Mouse (Mus musculus): ENCODE measurements around the gene Stra6l. TPM values are rescaled to one million over a fixed set of nuclear protein-coding genes. Genes with fewer than 3 reads are reported as not detected.

Stra6l gene
- polyA plus RNA-seq, 1 experiment: not detected

DNA sequence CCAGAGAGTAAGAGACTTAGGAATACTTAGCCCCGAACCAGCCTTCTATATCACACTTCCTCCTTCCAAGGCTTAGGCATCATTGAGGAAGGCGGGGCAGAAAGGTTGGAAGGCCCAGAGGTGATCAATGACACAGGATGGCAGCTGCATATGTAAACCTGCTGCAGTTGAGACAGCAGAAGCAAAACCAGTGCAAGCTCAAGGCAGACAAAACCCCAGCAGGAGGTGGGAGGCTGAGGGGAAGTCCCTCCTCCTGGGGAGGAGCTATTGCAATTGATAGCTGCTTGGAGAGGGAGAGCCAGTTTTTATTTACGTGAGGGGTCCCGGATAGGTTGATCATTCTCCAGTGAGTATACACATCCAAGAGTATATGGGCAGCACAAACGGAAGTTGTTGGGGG, 15.0 kb upstream of the Stra6l start:
- Histone ChIP-seq H3K4me3 (replicated peaks) (no peak overlapping the region), H3K36me3 (replicated peaks; ENCODE audit: low read length) (no peaks in the 10 kb centered on the region), H3K9me3 (no peaks in the 10 kb centered on the region), H3K4me1 (no peaks in the 10 kb centered on the region; the same call in 1 of the 2 replicates), H3K27me3 (replicated peaks) (peaks cover 43% of the 10 kb centered on the region)
- TF ChIP-seq FLI1 (IDR thresholded peaks at IDR 0.05; ENCODE audit: low read length) (no peak), GATA1 (IDR thresholded peaks at IDR 0.05; ENCODE audit: borderline replicate concordance, low read length) (no peak)

DNA sequence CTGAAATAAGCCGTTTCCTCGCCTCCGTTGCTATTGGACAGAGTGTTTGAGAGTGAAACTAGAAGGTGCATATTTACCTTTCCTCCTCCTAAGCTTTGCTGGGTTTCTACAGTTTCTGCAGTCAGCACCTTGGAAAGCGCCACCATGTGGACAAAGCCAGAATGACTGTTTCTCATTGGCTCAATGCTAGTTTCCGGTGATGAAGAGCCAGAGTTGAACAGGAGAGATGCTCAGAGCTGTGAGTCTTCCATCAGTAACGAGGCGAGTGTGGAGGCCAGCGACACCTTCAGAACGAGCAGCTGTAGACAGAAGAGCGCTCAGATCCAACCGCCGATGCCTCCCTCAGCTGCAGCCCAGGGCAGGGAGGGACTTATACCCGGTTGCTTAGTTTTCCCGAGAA, 4.1 kb upstream of the Stra6l start:
- Histone ChIP-seq H3K27me3 (replicated peaks) (peaks cover 34% of the 10 kb centered on the region), H3K4me3 (replicated peaks) (no peak overlapping the region), H3K9me3 (0 out of 2 replicates have a peak, but pooled peaks cover 3% of the 10 kb centered on the region), H3K36me3 (replicated peaks; ENCODE audit: low read length) (no peaks in the 10 kb centered on the region), H3K4me1 (peaks cover 7% of the 10 kb centered on the region)
- no peak for TF ChIP-seq GATA1 (IDR thresholded peaks at IDR 0.05; ENCODE audit: borderline replicate concordance, low read length)
- no peak for TF ChIP-seq FLI1 (IDR thresholded peaks at IDR 0.05; ENCODE audit: low read length)

DNA sequence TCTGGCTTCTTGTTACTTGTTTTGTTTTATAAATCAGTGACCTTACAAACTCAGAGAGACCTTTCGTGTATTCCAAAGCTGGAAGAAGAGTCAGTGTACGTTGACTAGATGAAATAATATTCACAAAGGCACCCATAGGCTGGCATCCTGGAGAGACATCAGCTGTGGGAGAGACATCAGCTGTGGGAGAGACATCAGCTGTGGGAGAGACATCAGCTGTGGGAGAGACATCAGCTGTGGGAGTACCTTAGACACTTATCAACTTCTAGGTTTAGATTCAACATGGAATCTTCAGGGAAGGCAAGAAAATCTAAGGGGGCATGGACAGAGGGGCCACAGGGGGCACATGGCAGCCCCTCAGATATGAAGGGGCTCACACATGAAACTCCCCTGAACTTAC, 2.2 kb upstream of the Stra6l start:
- no peak for TF ChIP-seq FLI1 (IDR thresholded peaks at IDR 0.05; ENCODE audit: low read length)
- TF ChIP-seq GATA1 (IDR thresholded peaks at IDR 0.05; ENCODE audit: borderline replicate concordance, low read length): no peak
- no peaks in the 10 kb centered on the region for H3K36me3 ChIP-seq (replicated peaks; ENCODE audit: low read length)
- no peak overlapping the region for H3K4me3 ChIP-seq (replicated peaks)
- peaks cover 17% of the 10 kb centered on the region for H3K4me1 ChIP-seq
- H3K9me3 ChIP-seq: 0 out of 2 replicates have a peak, but pooled peaks cover 3% of the 10 kb centered on the region
- peaks cover 47% of the 10 kb centered on the region for H3K27me3 ChIP-seq (replicated peaks)

DNA sequence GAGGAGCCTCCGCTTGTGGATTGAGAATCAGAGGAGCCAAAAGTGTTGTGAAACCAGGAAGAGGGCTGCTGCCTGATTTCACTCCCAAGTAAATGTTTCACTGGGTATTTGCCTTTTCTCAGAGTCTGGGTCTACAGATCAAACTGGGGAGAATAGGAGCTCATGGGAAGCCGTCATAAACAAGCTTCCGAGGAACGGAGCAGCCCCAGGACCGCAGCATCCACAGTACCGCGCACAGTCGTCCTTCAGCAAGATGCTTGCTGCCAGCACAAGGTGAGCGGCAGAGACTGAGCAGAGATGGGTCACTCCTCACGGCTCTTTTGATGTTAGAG, 327 bp downstream of the Stra6l start:
- H3K9me3 ChIP-seq: 0 out of 2 replicates have a peak, but pooled peaks cover 3% of the 10 kb centered on the region
- peaks cover 17% of the 10 kb centered on the region for H3K4me1 ChIP-seq
- no peak for TF ChIP-seq FLI1 (IDR thresholded peaks at IDR 0.05; ENCODE audit: low read length)
- TF ChIP-seq GATA1 (IDR thresholded peaks at IDR 0.05; ENCODE audit: borderline replicate concordance, low read length): no peak
- H3K27me3 ChIP-seq (replicated peaks): peaks cover 59% of the 10 kb centered on the region
- H3K4me3 ChIP-seq (replicated peaks): no peak overlapping the region
- H3K36me3 ChIP-seq (replicated peaks; ENCODE audit: low read length): no peaks in the 10 kb centered on the region

DNA sequence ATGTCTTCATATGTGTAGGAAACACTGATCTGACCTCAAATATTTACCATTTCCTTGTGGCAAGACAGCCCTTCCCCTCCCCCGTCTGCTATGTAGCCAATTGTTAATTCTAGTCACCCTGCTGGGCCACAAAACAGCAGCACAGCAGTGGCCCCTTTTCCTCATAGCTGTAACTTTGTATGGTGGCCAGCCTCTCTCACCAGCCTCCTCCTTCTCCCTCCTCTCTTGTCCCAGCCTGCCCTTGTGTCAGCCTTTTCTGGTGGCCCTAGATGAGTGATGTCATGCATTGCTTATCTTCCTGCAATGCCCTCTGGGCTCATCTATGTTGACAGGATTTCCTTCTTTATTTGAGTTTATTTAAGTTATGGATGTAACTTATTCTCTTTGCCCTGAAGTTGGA, 955 bp downstream of the Stra6l start:
- Histone ChIP-seq H3K9me3 (0 out of 2 replicates have a peak, but pooled peaks cover 3% of the 10 kb centered on the region), H3K27me3 (replicated peaks) (peaks cover 59% of the 10 kb centered on the region), H3K36me3 (replicated peaks; ENCODE audit: low read length) (no peaks in the 10 kb centered on the region), H3K4me1 (peaks cover 17% of the 10 kb centered on the region), H3K4me3 (replicated peaks) (peak overlapping the region; percentile 8)
- TF ChIP-seq FLI1 (IDR thresholded peaks at IDR 0.05; ENCODE audit: low read length) (no peak), GATA1 (IDR thresholded peaks at IDR 0.05; ENCODE audit: borderline replicate concordance, low read length) (no peak)

DNA sequence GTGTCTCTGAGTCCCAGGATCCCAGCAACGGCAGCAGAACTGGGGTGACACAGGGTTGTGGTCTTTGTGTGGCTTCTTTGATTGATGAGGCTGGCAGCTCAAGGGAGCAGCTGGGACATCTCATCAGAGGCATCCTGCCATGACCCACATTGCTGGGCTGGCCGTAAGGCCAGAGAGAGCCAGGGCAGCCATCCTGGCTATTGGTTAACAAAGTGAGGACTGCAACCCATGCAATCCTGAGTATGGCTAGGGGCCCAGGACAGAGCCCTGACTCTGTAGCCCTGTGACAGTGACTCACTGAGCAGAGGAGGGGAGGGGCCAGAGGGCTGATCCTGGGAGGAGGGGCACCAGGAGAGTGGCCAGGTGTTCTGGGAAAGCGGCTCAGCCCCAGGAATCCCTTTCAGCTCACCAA, 3.2 kb downstream of the Stra6l start:
- H3K4me3 ChIP-seq (replicated peaks): no peak overlapping the region
- H3K27me3 ChIP-seq (replicated peaks): peaks cover 61% of the 10 kb centered on the region
- TF ChIP-seq FLI1 (IDR thresholded peaks at IDR 0.05; ENCODE audit: low read length): no peak
- TF ChIP-seq GATA1 (IDR thresholded peaks at IDR 0.05; ENCODE audit: borderline replicate concordance, low read length): no peak
- H3K9me3 ChIP-seq: peaks cover 7% of the 10 kb centered on the region; the same call in 1 of the 2 replicates
- peaks cover 17% of the 10 kb centered on the region for H3K4me1 ChIP-seq
- no peaks in the 10 kb centered on the region for H3K36me3 ChIP-seq (replicated peaks; ENCODE audit: low read length)

DNA sequence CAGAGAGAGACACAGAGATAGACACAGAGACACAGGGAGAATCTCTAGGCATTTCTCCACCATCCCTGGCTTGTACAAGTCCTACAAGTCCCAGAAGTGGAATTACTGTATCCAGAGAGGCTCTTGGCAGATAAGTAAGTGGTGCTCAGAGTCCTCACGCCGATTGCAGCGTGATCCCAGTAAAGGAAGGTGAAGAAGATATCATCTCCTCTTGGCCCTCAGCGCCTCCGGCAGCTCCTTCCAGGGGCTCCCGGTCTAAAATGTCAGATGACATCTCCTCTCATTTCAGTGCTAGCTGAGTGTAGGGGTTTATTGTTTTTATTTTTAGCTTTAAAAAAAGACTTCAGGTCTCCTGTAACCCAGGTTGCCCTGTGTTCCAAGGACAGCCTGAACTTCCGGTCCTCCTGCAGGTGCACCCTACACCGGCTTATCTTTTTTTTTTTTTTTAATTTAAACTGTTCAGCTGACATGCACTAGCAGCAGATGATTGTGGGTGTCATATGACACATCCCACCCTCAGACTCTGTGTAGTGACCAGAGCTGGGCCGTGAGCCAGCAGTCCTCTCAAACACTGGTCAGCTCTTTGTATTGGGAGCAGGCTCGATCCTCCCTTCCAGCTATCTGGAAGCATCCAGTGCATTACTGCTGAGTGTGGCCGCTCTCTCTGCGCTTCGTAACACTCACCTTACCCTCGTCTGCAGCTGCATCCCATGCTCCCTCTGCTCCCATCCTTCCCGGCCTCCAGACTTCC, 5.2 kb downstream of the Stra6l start:
- Histone ChIP-seq H3K4me1 (peaks cover 17% of the 10 kb centered on the region), H3K36me3 (replicated peaks; ENCODE audit: low read length) (no peaks in the 10 kb centered on the region), H3K9me3 (peaks cover 7% of the 10 kb centered on the region; the same call in 1 of the 2 replicates), H3K27me3 (replicated peaks) (peaks cover 49% of the 10 kb centered on the region), H3K4me3 (replicated peaks) (no peak overlapping the region)
- TF ChIP-seq FLI1 (IDR thresholded peaks at IDR 0.05; ENCODE audit: low read length) (no peak), GATA1 (IDR thresholded peaks at IDR 0.05; ENCODE audit: borderline replicate concordance, low read length) (no peak)

DNA sequence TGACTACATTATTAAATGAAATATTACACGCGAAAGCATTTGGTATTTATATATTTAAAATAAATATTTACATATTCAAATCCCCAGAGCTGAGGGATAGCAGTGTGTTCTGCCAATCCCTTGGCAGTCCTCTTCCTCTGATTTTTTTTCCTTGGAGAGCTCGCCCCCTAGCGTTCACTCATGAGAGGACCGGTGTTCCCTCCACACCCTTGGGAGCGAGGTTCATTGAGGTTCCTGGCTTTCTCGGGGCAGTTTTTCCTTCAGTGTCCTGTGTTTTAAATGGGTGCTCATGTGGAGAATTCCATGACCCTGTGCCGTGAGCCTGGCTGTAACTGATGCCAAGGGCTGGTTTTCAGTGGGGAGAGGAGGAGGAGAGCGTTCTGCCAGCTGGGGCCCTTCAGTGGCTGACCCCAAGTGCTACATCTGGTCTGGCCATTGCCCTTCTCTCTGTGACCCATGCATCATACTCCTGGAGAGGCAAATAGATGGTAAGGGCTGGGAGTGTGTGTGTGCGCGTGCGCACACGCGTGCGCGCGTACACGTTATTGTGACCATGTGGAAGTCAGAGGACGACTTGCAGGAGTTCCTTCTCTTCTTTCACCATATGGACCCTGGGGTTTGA, 7.5 kb downstream of the Stra6l start:
- H3K9me3 ChIP-seq: peaks cover 16% of the 10 kb centered on the region

DNA sequence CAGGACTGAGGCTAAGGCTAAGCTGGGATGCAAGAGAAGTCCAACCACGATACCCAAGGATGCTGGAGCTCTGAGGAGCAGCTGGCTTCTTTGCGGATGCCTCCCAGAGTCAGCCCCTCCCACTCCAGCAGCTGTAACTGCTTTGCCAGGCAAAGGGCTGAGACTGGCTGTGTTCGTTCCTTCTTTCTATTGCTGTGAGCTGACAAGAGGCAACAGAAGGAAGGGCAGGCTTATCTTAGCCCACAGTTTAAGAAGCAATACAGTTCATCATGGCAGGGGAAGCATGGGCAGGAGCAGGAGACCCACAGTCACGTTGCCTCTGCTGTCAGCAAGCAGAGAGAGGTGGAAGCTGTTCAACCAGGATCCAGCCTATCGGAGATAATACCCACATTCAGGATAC, 12.7 kb downstream of the Stra6l start:
- Histone ChIP-seq H3K4me3 (replicated peaks) (no peak overlapping the region), H3K9me3 (peaks cover 12% of the 10 kb centered on the region), H3K36me3 (replicated peaks; ENCODE audit: low read length) (no peaks in the 10 kb centered on the region), H3K27me3 (replicated peaks) (peaks cover 54% of the 10 kb centered on the region), H3K4me1 (peaks cover 7% of the 10 kb centered on the region; the same call in 1 of the 2 replicates)
- TF ChIP-seq FLI1 (IDR thresholded peaks at IDR 0.05; ENCODE audit: low read length) (no peak), GATA1 (IDR thresholded peaks at IDR 0.05; ENCODE audit: borderline replicate concordance, low read length) (no peak)

More for the DNA sequence above, 7.5 kb downstream of the Stra6l start:
- Histone ChIP-seq H3K4me1 (peaks cover under 1% of the 10 kb centered on the region; the same call in 1 of the 2 replicates), H3K4me3 (replicated peaks) (no peak overlapping the region), H3K27me3 (replicated peaks) (peaks cover 46% of the 10 kb centered on the region), H3K36me3 (replicated peaks; ENCODE audit: low read length) (no peaks in the 10 kb centered on the region)
- no peak for TF ChIP-seq FLI1 (IDR thresholded peaks at IDR 0.05; ENCODE audit: low read length)
- TF ChIP-seq GATA1 (IDR thresholded peaks at IDR 0.05; ENCODE audit: borderline replicate concordance, low read length): no peak

DNA sequence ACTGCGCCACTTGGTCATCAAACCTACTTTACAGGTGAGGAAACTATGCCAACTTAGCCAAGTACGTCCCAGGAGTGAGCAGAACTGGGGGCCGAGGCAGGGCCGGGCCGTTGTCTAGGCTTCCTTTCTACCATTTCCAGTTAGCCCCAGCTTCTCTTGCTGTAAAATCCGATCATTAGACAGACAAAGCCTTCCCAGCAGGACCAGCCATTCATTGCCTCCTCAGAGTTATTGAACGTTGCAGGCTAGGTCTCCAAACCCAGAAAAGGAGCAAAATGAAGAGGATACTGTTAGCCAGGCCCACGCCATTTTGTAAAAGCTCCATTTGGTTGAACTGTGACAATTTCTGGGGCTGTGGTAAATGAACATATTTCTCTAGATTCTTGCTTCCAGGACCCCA, 19.0 kb downstream of the Stra6l start:
- H3K4me1 ChIP-seq: no peaks in the 10 kb centered on the region; the same call in 1 of the 2 replicates
- H3K36me3 ChIP-seq (replicated peaks; ENCODE audit: low read length): no peaks in the 10 kb centered on the region
- H3K4me3 ChIP-seq (replicated peaks): no peak overlapping the region
- TF ChIP-seq GATA1 (IDR thresholded peaks at IDR 0.05; ENCODE audit: borderline replicate concordance, low read length): no peak
- no peak for TF ChIP-seq FLI1 (IDR thresholded peaks at IDR 0.05; ENCODE audit: low read length)
- peaks cover 43% of the 10 kb centered on the region for H3K27me3 ChIP-seq (replicated peaks)
- H3K9me3 ChIP-seq: no peaks in the 10 kb centered on the region
